ENCODE assay signal across 8 mouse cellular contexts in the genomic region with DNA sequence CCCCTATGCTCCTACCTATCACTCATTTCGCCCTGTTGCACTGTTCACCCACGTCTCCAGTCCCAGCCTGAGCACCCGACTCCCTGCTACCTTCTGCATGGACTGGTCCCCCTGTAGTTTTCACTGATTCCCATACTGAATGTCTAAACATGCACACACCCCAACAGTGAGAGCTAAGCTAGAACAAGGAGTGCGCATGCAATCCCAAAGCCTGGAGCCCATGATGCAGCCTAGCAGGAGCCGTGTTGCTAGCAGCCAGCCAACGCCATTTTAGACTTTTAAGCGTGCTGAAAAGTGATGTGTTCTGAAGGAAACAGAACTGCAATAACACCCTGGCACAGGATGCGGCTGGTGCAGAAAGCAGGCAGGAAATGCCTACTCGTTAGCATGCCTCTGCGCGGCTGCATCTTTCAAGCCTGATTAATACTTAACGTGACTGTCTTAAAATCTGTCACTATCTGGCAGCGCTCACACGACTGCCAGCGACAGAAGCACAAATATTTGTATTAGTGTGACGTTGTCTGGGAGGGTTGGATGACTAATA.
A peak's percentile ranks its signal among the peaks of the same experiment; 100 is the strongest.
DNase-seq lines count a peak whose midpoint lies in the region; ATAC-seq and TF ChIP-seq lines count a peak whose summit lies in the region.

No protein-coding gene starts in this region.

- no peak for TF ChIP-seq EP300 in heart, postnatal 0 days (IDR thresholded peaks at IDR 0.05; ENCODE audit: low read depth)

- no peaks in the 10 kb centered on the region for H3K9me3 ChIP-seq in heart, postnatal 0 days (replicated peaks; ENCODE audit: control insufficient read depth, low read length)
- no peaks in the 10 kb centered on the region for H3K9me3 ChIP-seq in midbrain, postnatal 0 days (ENCODE audit: low read length)

- TF ChIP-seq POLR2A in bone marrow macrophage, adult 2 months (IDR thresholded peaks at IDR 0.05; ENCODE audit: borderline replicate concordance, low read depth, low read length): no peak

- H3K36me3 ChIP-seq in heart, postnatal 0 days (replicated peaks; ENCODE audit: control insufficient read depth, insufficient read depth, low read length): no peaks in the 10 kb centered on the region
- no peaks in the 10 kb centered on the region for H3K36me3 ChIP-seq in midbrain, postnatal 0 days (ENCODE audit: insufficient read depth, low read length)

- no peak for ATAC-seq in heart, postnatal 0 days (ENCODE audit: insufficient read depth, low read depth)
- no peak for ATAC-seq in midbrain, postnatal 0 days (ENCODE audit: low FRiP score)

- no peak for TF ChIP-seq CTCF in bone marrow macrophage, adult 2 months (IDR thresholded peaks at IDR 0.05; ENCODE audit: low read depth, low read length)
- TF ChIP-seq CTCF in heart, postnatal 0 days (IDR thresholded peaks at IDR 0.05; ENCODE audit: low read depth): no peak
- no peak for TF ChIP-seq CTCF in midbrain, postnatal 0 days (IDR thresholded peaks at IDR 0.05)

- H3K27me3 ChIP-seq in heart, postnatal 0 days (ENCODE audit: control insufficient read depth, insufficient read depth, low read length): no peaks in the 10 kb centered on the region
- no peaks in the 10 kb centered on the region for H3K27me3 ChIP-seq in midbrain, postnatal 0 days (ENCODE audit: insufficient read depth, low read length)

- peak overlapping the region; percentile 23 for H3K4me3 ChIP-seq in bone marrow macrophage, adult 2 months (ENCODE audit: insufficient read depth, low read length)
- peak overlapping the region; percentile 30 for H3K4me3 ChIP-seq in heart, postnatal 0 days (ENCODE audit: low read depth, low read length)
- peak overlapping the region; percentile 21 for H3K4me3 ChIP-seq in midbrain, postnatal 0 days (ENCODE audit: low read depth, low read length)

- no peak overlapping the region for H3K9ac ChIP-seq in heart, postnatal 0 days (replicated peaks; ENCODE audit: low read depth, low read length)
- H3K9ac ChIP-seq in midbrain, postnatal 0 days (replicated peaks; ENCODE audit: low read length, poor library complexity, severe bottlenecking): 0 out of 2 replicates have a peak overlapping the region, but pooled peaks have one; percentile 9

- 31% methylated on average over 16 of the region's 16 CpGs for WGBS in heart, postnatal 0 days
- WGBS in midbrain, postnatal 0 days: 25% methylated on average over 16 of the region's 16 CpGs

- H3K27ac ChIP-seq in bone marrow macrophage, adult 2 months (ENCODE audit: insufficient read depth, low read depth, low read length): no peak overlapping the region
- H3K27ac ChIP-seq in heart, postnatal 0 days (ENCODE audit: low read depth): no peak overlapping the region
- H3K27ac ChIP-seq in midbrain, postnatal 0 days (ENCODE audit: low read depth, low read length): no peak overlapping the region

- DNase-seq in adrenal gland, adult 2 months: peak; percentile 32
- no peak for DNase-seq in adrenal gland, adult 18-20 months (ENCODE audit: low spot score in 2 of 2)
- peak; percentile 12 for DNase-seq in heart, postnatal 0 days (ENCODE audit: low spot score)
- peak; percentile 28 to 40 for DNase-seq in kidney, postnatal 25 days
- peak; percentile 11 for DNase-seq in liver
- DNase-seq in midbrain, postnatal 0 days (ENCODE audit: low spot score): peak; percentile 68
- DNase-seq in thymus, postnatal 10 days (ENCODE audit: low spot score in 2 of 2): peak; percentile 22 to 52

- no peaks in the 10 kb centered on the region for H3K4me1 ChIP-seq in bone marrow macrophage, adult 2 months (ENCODE audit: control insufficient read depth, insufficient read depth, low read length)
- H3K4me1 ChIP-seq in heart, postnatal 0 days (ENCODE audit: control insufficient read depth, insufficient read depth): no peaks in the 10 kb centered on the region
- H3K4me1 ChIP-seq in midbrain, postnatal 0 days (ENCODE audit: insufficient read depth, low read length): no peaks in the 10 kb centered on the region

- H3K4me2 ChIP-seq in heart, postnatal 0 days (ENCODE audit: low read depth, low read length): peak overlapping the region; percentile 56
- peak overlapping the region; percentile 40 for H3K4me2 ChIP-seq in midbrain, postnatal 0 days (ENCODE audit: low read depth, low read length, poor library complexity, severe bottlenecking)

Comparison
In these comparisons a context has a peak if more than half of its experiments do, and no peak if none do; other contexts are left out.
1. DNase-seq: peak in adrenal gland, adult 2 months (single experiment), heart, postnatal 0 days (single experiment), kidney, postnatal 25 days (2 of 2), liver (single experiment), midbrain, postnatal 0 days (single experiment) and thymus, postnatal 10 days (2 of 2); none in adrenal gland, adult 18-20 months (0 of 2).
2. Peak in every context shown above with its lines, with median percentiles within 50 percentile points of each other: H3K4me3 ChIP-seq.